ENCODE assay signal across 14 mouse cellular contexts in genomic region chr3:147445884-147446283, GRCm38 (mm10).
DNase-seq lines count a peak whose midpoint lies in the region; ATAC-seq lines count a peak whose summit lies in the region.
"Had no signal": no experiment of that assay in that cellular context is flagged by ENCODE, and none has a peak within 500 bp of the region (broad histone marks: within the 10 kb centered on the region; RNA-seq: fewer than 3 reads in every experiment).

No protein-coding gene starts in this region.

- no peaks in the 10 kb centered on the region for H3K9me3 ChIP-seq in embryonic facial prominence, embryonic 11.5 days (replicated peaks; ENCODE audit: control insufficient read depth, low read length)
- H3K9me3 ChIP-seq: hindbrain, embryonic 12.5 days; midbrain, embryonic 13.5 days; neural tube, embryonic 13.5 days had no signal

- no peaks in the 10 kb centered on the region for H3K27me3 ChIP-seq in embryonic facial prominence, embryonic 11.5 days (ENCODE audit: control insufficient read depth, insufficient read depth, low read length)
- H3K27me3 ChIP-seq: hindbrain, embryonic 12.5 days; midbrain, embryonic 13.5 days; neural tube, embryonic 13.5 days had no signal

- no peaks in the 10 kb centered on the region for H3K36me3 ChIP-seq in embryonic facial prominence, embryonic 11.5 days (replicated peaks; ENCODE audit: control insufficient read depth, insufficient read depth, low read depth, low read length)
- H3K36me3 ChIP-seq: hindbrain, embryonic 12.5 days; midbrain, embryonic 13.5 days; neural tube, embryonic 13.5 days had no signal

- peaks cover 2% of the 10 kb centered on the region; the same call in 1 of the 2 replicates for H3K4me1 ChIP-seq in embryonic facial prominence, embryonic 11.5 days (ENCODE audit: control insufficient read depth, insufficient read depth, low read length)

- no peak overlapping the region for H3K4me2 ChIP-seq in embryonic facial prominence, embryonic 11.5 days (ENCODE audit: low read depth, low read length)
- H3K4me2 ChIP-seq: hindbrain, embryonic 12.5 days; midbrain, embryonic 13.5 days; neural tube, embryonic 13.5 days had no signal

- no peak for ATAC-seq in embryonic facial prominence, embryonic 11.5 days (replicated peaks; ENCODE audit: insufficient number of reproducible peaks, low FRiP score, low TSS enrichment, low read depth)
- ATAC-seq: midbrain, embryonic 13.5 days had no signal

- H3K4me3 ChIP-seq in embryonic facial prominence, embryonic 11.5 days (ENCODE audit: low read depth, low read length) = no peak overlapping the region
- H3K4me3 ChIP-seq: hindbrain, embryonic 12.5 days; midbrain, embryonic 13.5 days; neural tube, embryonic 13.5 days had no signal

- H3K9ac ChIP-seq in embryonic facial prominence, embryonic 11.5 days (replicated peaks; ENCODE audit: low read length) = no peak overlapping the region
- H3K9ac ChIP-seq: hindbrain, embryonic 12.5 days; midbrain, embryonic 13.5 days; neural tube, embryonic 13.5 days had no signal

- H3K27ac ChIP-seq in embryonic facial prominence, embryonic 11.5 days (replicated peaks; ENCODE audit: low read depth, low read length) = 0 out of 2 replicates have a peak overlapping the region, but pooled peaks have one; percentile 38
- H3K27ac ChIP-seq: hindbrain, embryonic 12.5 days; midbrain, embryonic 13.5 days; neural tube, embryonic 13.5 days had no signal

- 37% methylated on average over 8 of the region's 8 CpGs for WGBS in embryonic facial prominence, embryonic 11.5 days

- DNase-seq in lung, postnatal 10 days = peak; percentile 3
- DNase-seq in lung, postnatal 14 days = no peak
- DNase-seq in embryonic facial prominence, embryonic 11.5 days (ENCODE audit: low spot score) = peak; percentile 83
- DNase-seq in gastrocnemius, postnatal 25 days = peak; percentile 53
- DNase-seq in skeletal muscle tissue, adult 2 months (ENCODE audit: low read depth, low spot score) = peak; percentile 54
- no peak for DNase-seq in right cerebral cortex, adult 2 months (ENCODE audit: low spot score in 2 of 2)
- no peak for DNase-seq in ovary, postnatal 36 days (ENCODE audit: low spot score)
- DNase-seq: cerebellum, postnatal 10 days; kidney, adult 2 months; right cerebral cortex, adult 18-20 months; thymus, postnatal 25 days had no signal

Comparison
In these comparisons a context has a peak if more than half of its experiments do, and no peak if none do; other contexts are left out.
1. DNase-seq: peak in lung, postnatal 10 days (single experiment), embryonic facial prominence, embryonic 11.5 days (single experiment), gastrocnemius, postnatal 25 days (single experiment) and skeletal muscle tissue, adult 2 months (single experiment); none in lung, postnatal 14 days (single experiment), right cerebral cortex, adult 2 months (0 of 2) and ovary, postnatal 36 days (single experiment).